Mouse (Mus musculus): Measurements from ENCODE around the gene Prmt1. TPM values are rescaled to one million over a fixed set of nuclear protein-coding genes. Genes with fewer than 3 reads are reported as not detected.

Gene Prmt1
- polyA plus RNA-seq, 1 experiment from 2014 or later = 236 TPM

GRCm38 (mm10) chr7:44954091-44954885 lies 32.1 kb downstream of the Prmt1 start:
- Histone ChIP-seq H3K4me3 (replicated peaks; ENCODE audit: low read depth, low read length) (no peak overlapping the region), H3K9me3 (ENCODE audit: control insufficient read depth, low read length) (no peaks in the 10 kb centered on the region), H3K27me3 (ENCODE audit: control insufficient read depth, insufficient read depth, low read length) (peaks cover 24% of the 10 kb centered on the region), H3K4me1 (ENCODE audit: control insufficient read depth, insufficient read depth, low read length) (peaks cover 13% of the 10 kb centered on the region), H3K4me2 (ENCODE audit: low read length) (no peak overlapping the region), H3K27ac (replicated peaks; ENCODE audit: low read depth, low read length) (no peak overlapping the region), H3K36me3 (ENCODE audit: control insufficient read depth, insufficient read depth, low read length) (peaks cover 7% of the 10 kb centered on the region), H3K9ac (replicated peaks; ENCODE audit: low read length) (no peak overlapping the region)
- no peak for ATAC-seq (ENCODE audit: low FRiP score, low TSS enrichment)
- no peak for DNase-seq
- WGBS = 86% methylated on average over 12 of the region's 12 CpGs

GRCm38 (mm10) chr7:44953561-44953960 lies 32.8 kb downstream of the Prmt1 start:
- DNase-seq (no peak), ATAC-seq (ENCODE audit: low FRiP score, low TSS enrichment) (no peak)
- H3K4me2 ChIP-seq (ENCODE audit: low read length) = no peak overlapping the region
- H3K4me3 ChIP-seq (replicated peaks; ENCODE audit: low read depth, low read length) = no peak overlapping the region
- H3K9ac ChIP-seq (replicated peaks; ENCODE audit: low read length) = no peak overlapping the region
- no peak overlapping the region for H3K27ac ChIP-seq (replicated peaks; ENCODE audit: low read depth, low read length)
- peaks cover 24% of the 10 kb centered on the region for H3K27me3 ChIP-seq (ENCODE audit: control insufficient read depth, insufficient read depth, low read length)
- no peaks in the 10 kb centered on the region for H3K9me3 ChIP-seq (ENCODE audit: control insufficient read depth, low read length)
- H3K36me3 ChIP-seq (ENCODE audit: control insufficient read depth, insufficient read depth, low read length) = no peaks in the 10 kb centered on the region
- peaks cover 13% of the 10 kb centered on the region for H3K4me1 ChIP-seq (ENCODE audit: control insufficient read depth, insufficient read depth, low read length)
- WGBS = 57% methylated on average over 14 of the region's 14 CpGs

- Histone ChIP-seq H3K4me3 (replicated peaks; ENCODE audit: low read depth, low read length) (peak overlapping the region; percentile 37), H3K27me3 (ENCODE audit: control insufficient read depth, insufficient read depth, low read length) (peaks cover 24% of the 10 kb centered on the region), H3K4me1 (ENCODE audit: control insufficient read depth, insufficient read depth, low read length) (peaks cover 13% of the 10 kb centered on the region), H3K36me3 (ENCODE audit: control insufficient read depth, insufficient read depth, low read length) (no peaks in the 10 kb centered on the region), H3K9me3 (ENCODE audit: control insufficient read depth, low read length) (no peaks in the 10 kb centered on the region), H3K4me2 (ENCODE audit: low read length) (peak overlapping the region; percentile 65), H3K9ac (replicated peaks; ENCODE audit: low read length) (peak overlapping the region; percentile 50), H3K27ac (replicated peaks; ENCODE audit: low read depth, low read length) (peak overlapping the region; percentile 26; the same call in 1 of the 2 replicates)
- peak; percentile 87 for ATAC-seq (ENCODE audit: low FRiP score, low TSS enrichment)
- peak; percentile 90 for DNase-seq
- 7% methylated on average over 24 of the region's 24 CpGs for WGBS
Observed at GRCm38 (mm10) chr7:44952611-44953306, 33.6 kb downstream of the Prmt1 start.

GRCm38 (mm10) chr7:44951960-44952359 lies 34.4 kb downstream of the Prmt1 start:
- Histone ChIP-seq H3K9ac (replicated peaks; ENCODE audit: low read length) (peak overlapping the region; percentile 50), H3K9me3 (ENCODE audit: control insufficient read depth, low read length) (no peaks in the 10 kb centered on the region), H3K4me1 (ENCODE audit: control insufficient read depth, insufficient read depth, low read length) (peaks cover 13% of the 10 kb centered on the region), H3K4me3 (replicated peaks; ENCODE audit: low read depth, low read length) (peak overlapping the region; percentile 37), H3K4me2 (ENCODE audit: low read length) (peak overlapping the region; percentile 65), H3K27me3 (ENCODE audit: control insufficient read depth, insufficient read depth, low read length) (peaks cover 24% of the 10 kb centered on the region), H3K27ac (replicated peaks; ENCODE audit: low read depth, low read length) (0 out of 2 replicates have a peak overlapping the region, but pooled peaks have one; percentile 26), H3K36me3 (ENCODE audit: control insufficient read depth, insufficient read depth, low read length) (no peaks in the 10 kb centered on the region)
- no peak for ATAC-seq (ENCODE audit: low FRiP score, low TSS enrichment)
- peak; percentile 34 for DNase-seq
- WGBS = under 1% methylated on average over 10 of the region's 10 CpGs

GRCm38 (mm10) chr7:44949922-44950321 lies 36.4 kb downstream of the Prmt1 start:
- Histone ChIP-seq H3K9me3 (ENCODE audit: control insufficient read depth, low read length) (no peaks in the 10 kb centered on the region), H3K27me3 (ENCODE audit: control insufficient read depth, insufficient read depth, low read length) (peaks cover 24% of the 10 kb centered on the region), H3K4me3 (replicated peaks; ENCODE audit: low read depth, low read length) (no peak overlapping the region), H3K27ac (replicated peaks; ENCODE audit: low read depth, low read length) (no peak overlapping the region), H3K36me3 (ENCODE audit: control insufficient read depth, insufficient read depth, low read length) (no peaks in the 10 kb centered on the region), H3K4me1 (ENCODE audit: control insufficient read depth, insufficient read depth, low read length) (peaks cover 13% of the 10 kb centered on the region), H3K9ac (replicated peaks; ENCODE audit: low read length) (no peak overlapping the region), H3K4me2 (ENCODE audit: low read length) (no peak overlapping the region)
- ATAC-seq (ENCODE audit: low FRiP score, low TSS enrichment) = no peak
- DNase-seq = no peak
- WGBS = 80% methylated on average over 6 of the region's 6 CpGs

GRCm38 (mm10) chr7:44942904-44943303 lies 43.5 kb downstream of the Prmt1 start, which contains the start of gene Tsks:
Gene Tsks (plus strand): TSS chr7:44943204.
- Histone ChIP-seq H3K9me3 (ENCODE audit: control insufficient read depth, low read length) (no peaks in the 10 kb centered on the region), H3K9ac (replicated peaks; ENCODE audit: low read length) (no peak within 1 kb of the TSS), H3K36me3 (ENCODE audit: control insufficient read depth, insufficient read depth, low read length) (no peaks in the 10 kb centered on the region), H3K27me3 (ENCODE audit: control insufficient read depth, insufficient read depth, low read length) (no peaks in the 10 kb centered on the region), H3K4me1 (ENCODE audit: control insufficient read depth, insufficient read depth, low read length) (no peaks in the 10 kb centered on the region), H3K4me3 (replicated peaks; ENCODE audit: low read depth, low read length) (no peak within 1 kb of the TSS), H3K4me2 (ENCODE audit: low read length) (no peak within 1 kb of the TSS), H3K27ac (replicated peaks; ENCODE audit: low read depth, low read length) (no peak within 1 kb of the TSS)
- DNase-seq = no peak
- no peak for ATAC-seq (ENCODE audit: low FRiP score, low TSS enrichment)
- 78% methylated on average over 7 of the region's 7 CpGs for WGBS

- Histone ChIP-seq H3K4me1 (ENCODE audit: control insufficient read depth, insufficient read depth, low read length) (no peaks in the 10 kb centered on the region), H3K27ac (replicated peaks; ENCODE audit: low read depth, low read length) (no peak overlapping the region), H3K4me3 (replicated peaks; ENCODE audit: low read depth, low read length) (no peak overlapping the region), H3K36me3 (ENCODE audit: control insufficient read depth, insufficient read depth, low read length) (no peaks in the 10 kb centered on the region), H3K4me2 (ENCODE audit: low read length) (no peak overlapping the region), H3K9ac (replicated peaks; ENCODE audit: low read length) (no peak overlapping the region), H3K27me3 (ENCODE audit: control insufficient read depth, insufficient read depth, low read length) (no peaks in the 10 kb centered on the region), H3K9me3 (ENCODE audit: control insufficient read depth, low read length) (peaks cover 4% of the 10 kb centered on the region; the same call in 1 of the 2 replicates)
- ATAC-seq (ENCODE audit: low FRiP score, low TSS enrichment) (no peak), DNase-seq (no peak)
- WGBS = 89% methylated on average over 4 of the region's 4 CpGs
Observed at GRCm38 (mm10) chr7:44938680-44939079, 47.7 kb downstream of the Prmt1 start.

GRCm38 (mm10) chr7:44929204-44930151 lies 56.9 kb downstream of the Prmt1 start, which contains the start of gene Ap2a1:
Gene Ap2a1 (minus strand): TSS chr7:44929496.
- under 1% methylated on average over 81 of the region's 84 CpGs for WGBS
- Histone ChIP-seq H3K4me2 (ENCODE audit: low read length) (peak within 1 kb of the TSS; percentile 74), H3K27ac (replicated peaks; ENCODE audit: low read depth, low read length) (peak within 1 kb of the TSS; percentile 96), H3K9me3 (ENCODE audit: control insufficient read depth, low read length) (no peaks in the 10 kb centered on the region), H3K27me3 (ENCODE audit: control insufficient read depth, insufficient read depth, low read length) (no peaks in the 10 kb centered on the region), H3K4me1 (ENCODE audit: control insufficient read depth, insufficient read depth, low read length) (peaks cover 19% of the 10 kb centered on the region), H3K9ac (replicated peaks; ENCODE audit: low read length) (peak within 1 kb of the TSS; percentile 92), H3K36me3 (ENCODE audit: control insufficient read depth, insufficient read depth, low read length) (peaks cover 13% of the 10 kb centered on the region), H3K4me3 (replicated peaks; ENCODE audit: low read depth, low read length) (peak within 1 kb of the TSS; percentile 99)
- peak; percentile 100 for DNase-seq
- ATAC-seq (ENCODE audit: low FRiP score, low TSS enrichment) = peak; percentile 99
